Mouse (Mus musculus) liver, adult 2 months (tissue): ENCODE measurements around the gene Pmpcb.

Experiments
- CTCF ChIP-seq: fragments of 200-500 bp; IDR thresholded peaks from 2 replicates; pipeline ENCODE4 v1.5.1; 2011; ENCODE audit warnings: low read depth, low read length, control low read depth
- POLR2A ChIP-seq: fragments of 200-500 bp; IDR thresholded peaks from 2 replicates; pipeline ENCODE4 v1.6.1; 2011; ENCODE audit warnings: low read length, control low read depth; ENCODE audit not compliant: insufficient read depth; ENCODE audit errors: extremely low read depth

DNA sequence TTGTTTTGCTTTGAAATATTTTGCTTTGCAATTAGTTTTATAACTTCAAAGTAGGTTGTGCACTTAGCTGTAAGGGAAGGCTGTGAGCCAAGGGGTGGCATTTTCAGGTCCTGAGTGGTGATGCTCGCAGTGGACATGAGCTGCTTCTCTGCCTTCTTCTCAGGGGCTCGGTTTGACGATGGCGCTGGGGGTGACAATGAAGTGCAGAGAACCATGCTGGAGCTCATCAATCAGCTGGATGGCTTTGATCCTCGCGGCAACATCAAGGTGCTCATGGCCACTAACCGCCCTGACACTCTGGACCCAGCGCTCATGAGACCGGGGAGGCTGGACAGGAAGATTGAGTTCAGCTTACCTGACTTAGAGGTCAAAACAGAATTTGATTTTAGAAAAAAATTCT, 66.0 kb downstream of the Pmpcb start:
- TF ChIP-seq CTCF: no peak
- no peak for TF ChIP-seq POLR2A
